Mouse (Mus musculus) neural tube, embryonic 11.5 days (tissue): ENCODE data around the gene Chaf1b. TPM values are rescaled to one million over a fixed set of nuclear protein-coding genes. Genes with fewer than 3 reads are reported as not detected.

Experiments
- ATAC-seq: fragments of 200-750 bp; cut with Nextera tagmentation; 2 replicates; pipeline ENCODE4 v1.8.0; 2017; ENCODE audit warnings: moderate number of reproducible peaks, mild to moderate bottlenecking, moderate TSS enrichment, moderate library complexity; ENCODE audit not compliant: insufficient read depth, low FRiP score, low TSS enrichment
- DNase-seq: peaks from one replicate; pipeline ENCODE4 v3.0.0-alpha.2; 2015; ENCODE audit warnings: low spot score
- H3K27ac ChIP-seq: fragments of 300-500 bp; sonication (generic); 2 replicates; pipeline ENCODE4 v1.5.1; 2014; ENCODE audit warnings: low read depth, mild to moderate bottlenecking, low read length
- H3K27me3 ChIP-seq: fragments of 300-500 bp; sonication (generic); 2 replicates; pipeline ENCODE4 v1.6.1; 2014; ENCODE audit warnings: mild to moderate bottlenecking, low read length, mixed read lengths; ENCODE audit not compliant: control insufficient read depth, insufficient read depth
- H3K36me3 ChIP-seq: fragments of 300-500 bp; sonication (generic); 2 replicates; pipeline ENCODE4 v1.6.1; 2014; ENCODE audit warnings: mild to moderate bottlenecking, low read length, moderate library complexity, mixed read lengths; ENCODE audit not compliant: control insufficient read depth, insufficient read depth
- H3K4me1 ChIP-seq: fragments of 300-500 bp; sonication (generic); 2 replicates; pipeline ENCODE4 v1.6.1; 2014; ENCODE audit warnings: low read length, mixed read lengths; ENCODE audit not compliant: control insufficient read depth, insufficient read depth
- H3K4me2 ChIP-seq: fragments of 300-500 bp; sonication (generic); 2 replicates; pipeline ENCODE4 v1.6.1; 2014; ENCODE audit warnings: low read depth, mild to moderate bottlenecking, moderate library complexity
- H3K4me3 ChIP-seq: fragments of 300-500 bp; sonication (generic); 2 replicates; pipeline ENCODE4 v1.5.1; 2014; ENCODE audit warnings: low read depth, low read length
- H3K9ac ChIP-seq: fragments of 300-500 bp; sonication (generic); 2 replicates; pipeline ENCODE4 v1.6.1; 2014; ENCODE audit warnings: mild to moderate bottlenecking, low read length
- H3K9me3 ChIP-seq: fragments of 300-500 bp; sonication (generic); 2 replicates; pipeline ENCODE4 v1.6.1; 2016; ENCODE audit warnings: low read length; ENCODE audit not compliant: control insufficient read depth
- WGBS: fragments of 180-500 bp; shearing (Covaris S2); extraction: QIAGEN DNeasy Blood & Tissue Kit; methylation state at CpG from one replicate; pipeline ENCODE4 v1.1.7; 2014; 5-methylcytosine and 5-hydroxymethylcytosine counted together
- polyA plus RNA-seq: library from polyadenylated mRNA; unstranded; fragments of >200 nt; fragmentation: Nextera tagmentation; extraction: Ambion mirVana; gene quantifications from 2 replicates; pipeline ENCODE4 v1.2.1, GENCODE M21; 2014

Chaf1b gene
- polyA plus RNA-seq, 1 experiment from 2014 or later = 87.2 TPM

DNA sequence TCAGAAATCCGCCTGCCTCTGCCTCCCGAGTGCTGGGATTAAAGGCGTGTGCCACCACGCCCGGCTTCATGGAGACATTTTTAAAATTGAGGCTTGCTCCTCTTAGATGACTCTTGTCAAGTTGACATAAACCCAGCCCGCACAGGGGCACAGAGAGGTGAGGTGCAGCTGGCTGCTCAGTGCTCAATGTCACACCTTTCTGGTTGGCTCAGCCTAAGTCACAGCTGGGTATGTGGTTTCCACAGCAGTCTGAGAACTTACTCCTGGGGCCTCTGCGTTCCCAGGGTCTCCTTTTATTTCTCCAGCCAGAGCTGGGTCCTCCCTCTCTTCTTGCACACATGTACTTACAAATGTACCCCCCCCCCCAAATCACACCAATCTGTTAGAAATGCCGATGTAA is 24.5 kb downstream of the Chaf1b start:
- 93% methylated on average over 8 of the region's 8 CpGs for WGBS
- no peaks in the 10 kb centered on the region for H3K27me3 ChIP-seq
- H3K4me1 ChIP-seq = no peaks in the 10 kb centered on the region
- H3K9ac ChIP-seq = no peak overlapping the region
- no peaks in the 10 kb centered on the region for H3K9me3 ChIP-seq
- no peak overlapping the region for H3K27ac ChIP-seq
- DNase-seq = no peak
- ATAC-seq = no peak
- no peak overlapping the region for H3K4me3 ChIP-seq
- H3K4me2 ChIP-seq = no peak overlapping the region
- H3K36me3 ChIP-seq = no peaks in the 10 kb centered on the region

DNA sequence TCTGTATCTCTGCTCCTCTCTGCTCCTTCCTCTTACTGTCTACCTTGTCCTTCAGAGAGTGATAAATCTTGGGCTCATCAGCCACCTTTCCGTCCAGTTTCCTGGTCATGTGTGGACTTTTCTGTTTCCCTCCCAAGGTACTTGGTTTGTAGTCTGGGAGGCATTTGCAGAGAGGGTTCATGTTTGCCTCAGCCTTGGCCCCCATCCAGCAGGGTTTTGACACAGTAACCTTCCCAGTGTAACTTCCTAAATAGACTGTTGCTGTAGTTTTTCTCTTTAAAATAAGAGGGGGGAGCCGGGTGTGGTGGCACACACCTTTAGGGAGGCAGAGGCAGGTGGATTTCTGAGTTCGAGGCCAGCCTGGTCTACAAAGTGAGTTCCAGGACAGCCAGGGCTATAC is 26.2 kb downstream of the Chaf1b start:
- ATAC-seq (no peak), DNase-seq (no peak)
- H3K9ac ChIP-seq = no peak overlapping the region
- no peak overlapping the region for H3K4me3 ChIP-seq
- H3K27ac ChIP-seq = no peak overlapping the region
- H3K27me3 ChIP-seq = no peaks in the 10 kb centered on the region
- no peaks in the 10 kb centered on the region for H3K36me3 ChIP-seq
- no peaks in the 10 kb centered on the region for H3K4me1 ChIP-seq
- WGBS = 97% methylated on average over 3 of the region's 3 CpGs
- no peak overlapping the region for H3K4me2 ChIP-seq
- H3K9me3 ChIP-seq = no peaks in the 10 kb centered on the region

DNA sequence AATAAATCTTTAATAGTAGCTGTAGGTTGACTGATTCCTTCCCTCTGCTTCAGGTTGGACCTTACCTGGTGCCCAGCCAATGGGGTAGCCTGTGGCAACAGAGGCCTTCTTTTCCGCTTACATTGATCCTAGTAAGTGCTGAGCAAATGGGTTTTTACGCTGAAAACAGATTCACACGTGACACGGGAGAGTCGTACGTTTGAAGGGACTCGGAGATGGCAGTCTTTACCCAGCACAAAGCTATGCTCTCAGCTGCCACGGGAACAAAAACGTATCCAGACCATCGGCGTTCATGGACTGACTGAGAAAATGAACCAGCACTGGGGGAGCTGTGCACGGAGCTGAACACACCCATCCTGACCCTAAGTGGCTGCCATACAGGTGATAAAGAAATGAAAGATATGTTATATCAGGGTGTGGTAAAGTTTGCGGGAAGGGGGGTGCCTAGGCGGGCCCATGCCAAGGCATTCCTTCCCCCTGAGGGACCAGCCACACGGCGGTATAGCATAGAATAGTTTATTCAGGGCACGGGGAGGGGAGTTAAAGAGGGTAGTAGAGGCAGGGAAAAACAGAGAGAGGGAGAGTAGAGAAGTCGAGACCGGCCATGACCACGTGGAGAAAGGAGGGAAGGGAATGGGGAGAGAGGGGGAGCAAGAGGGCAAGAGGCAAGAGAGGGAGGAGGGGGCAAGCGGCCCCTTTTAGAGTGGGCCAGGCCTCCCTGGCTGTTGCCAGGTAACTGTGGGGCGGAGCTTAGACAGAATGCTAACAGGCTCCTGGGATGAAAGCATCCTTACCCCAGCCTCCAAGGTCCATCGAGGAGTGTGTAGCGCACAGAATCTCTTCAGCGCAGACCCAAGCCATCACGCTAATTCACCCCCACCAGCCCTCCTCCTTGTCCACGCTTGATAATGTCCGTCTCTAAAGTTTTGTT is 27.3 kb downstream of the Chaf1b start:
- Histone ChIP-seq H3K27me3 (no peaks in the 10 kb centered on the region), H3K36me3 (no peaks in the 10 kb centered on the region), H3K9ac (no peak overlapping the region), H3K27ac (no peak overlapping the region), H3K4me1 (no peaks in the 10 kb centered on the region), H3K4me3 (no peak overlapping the region), H3K4me2 (no peak overlapping the region), H3K9me3 (no peaks in the 10 kb centered on the region)
- WGBS = 73% methylated on average over 28 of the region's 28 CpGs
- DNase-seq = no peak
- ATAC-seq = no peak

DNA sequence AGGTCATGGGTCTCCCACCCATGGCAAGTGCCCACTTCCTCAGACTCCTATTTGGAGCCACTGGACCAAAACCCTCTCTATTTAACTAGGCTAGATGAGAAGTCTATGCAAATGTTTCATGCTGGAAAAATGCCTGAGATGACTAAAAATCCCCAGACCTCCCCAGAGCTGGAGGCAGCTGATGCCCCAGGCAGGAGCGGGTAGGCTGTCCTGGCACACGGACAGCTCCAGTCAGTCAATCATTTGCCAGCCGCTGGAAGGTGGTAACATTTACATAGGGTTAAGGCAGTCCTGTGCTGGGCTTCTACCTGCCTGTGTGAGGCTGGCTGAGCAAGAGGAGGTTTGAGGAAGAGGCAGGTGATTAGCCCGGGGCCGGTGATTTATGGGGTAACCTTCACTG is 28.5 kb downstream of the Chaf1b start:
- Histone ChIP-seq H3K4me1 (no peaks in the 10 kb centered on the region), H3K36me3 (no peaks in the 10 kb centered on the region), H3K9ac (no peak overlapping the region), H3K27me3 (no peaks in the 10 kb centered on the region), H3K4me3 (no peak overlapping the region), H3K9me3 (no peaks in the 10 kb centered on the region), H3K27ac (no peak overlapping the region), H3K4me2 (no peak overlapping the region)
- no peak for DNase-seq
- ATAC-seq = no peak
- 73% methylated on average over 5 of the region's 5 CpGs for WGBS

DNA sequence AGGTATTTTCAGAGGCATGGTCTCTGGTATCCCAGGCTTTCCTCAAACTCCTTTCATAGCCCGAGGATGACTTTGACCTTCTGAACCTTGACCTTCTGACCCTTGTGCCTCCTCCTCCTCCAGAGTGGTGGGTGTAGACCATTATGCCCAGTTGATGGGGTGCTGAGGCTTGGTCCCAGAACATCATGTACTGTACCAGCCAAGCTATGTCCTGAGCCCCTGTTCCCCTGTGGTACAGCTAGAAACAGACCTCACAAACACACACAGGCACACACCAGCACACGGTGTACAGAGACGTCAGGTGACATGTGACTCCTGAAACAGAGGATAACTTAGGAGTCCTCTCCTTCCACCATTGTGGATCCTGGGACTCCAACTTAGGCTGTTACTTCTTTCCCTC is 29.1 kb downstream of the Chaf1b start:
- no peak for ATAC-seq
- WGBS = 74% methylated on average over 3 of the region's 3 CpGs
- no peaks in the 10 kb centered on the region for H3K9me3 ChIP-seq
- no peak for DNase-seq
- no peaks in the 10 kb centered on the region for H3K36me3 ChIP-seq
- no peak overlapping the region for H3K9ac ChIP-seq
- H3K4me2 ChIP-seq = no peak overlapping the region
- no peaks in the 10 kb centered on the region for H3K4me1 ChIP-seq
- no peak overlapping the region for H3K27ac ChIP-seq
- H3K27me3 ChIP-seq = no peaks in the 10 kb centered on the region
- no peak overlapping the region for H3K4me3 ChIP-seq

DNA sequence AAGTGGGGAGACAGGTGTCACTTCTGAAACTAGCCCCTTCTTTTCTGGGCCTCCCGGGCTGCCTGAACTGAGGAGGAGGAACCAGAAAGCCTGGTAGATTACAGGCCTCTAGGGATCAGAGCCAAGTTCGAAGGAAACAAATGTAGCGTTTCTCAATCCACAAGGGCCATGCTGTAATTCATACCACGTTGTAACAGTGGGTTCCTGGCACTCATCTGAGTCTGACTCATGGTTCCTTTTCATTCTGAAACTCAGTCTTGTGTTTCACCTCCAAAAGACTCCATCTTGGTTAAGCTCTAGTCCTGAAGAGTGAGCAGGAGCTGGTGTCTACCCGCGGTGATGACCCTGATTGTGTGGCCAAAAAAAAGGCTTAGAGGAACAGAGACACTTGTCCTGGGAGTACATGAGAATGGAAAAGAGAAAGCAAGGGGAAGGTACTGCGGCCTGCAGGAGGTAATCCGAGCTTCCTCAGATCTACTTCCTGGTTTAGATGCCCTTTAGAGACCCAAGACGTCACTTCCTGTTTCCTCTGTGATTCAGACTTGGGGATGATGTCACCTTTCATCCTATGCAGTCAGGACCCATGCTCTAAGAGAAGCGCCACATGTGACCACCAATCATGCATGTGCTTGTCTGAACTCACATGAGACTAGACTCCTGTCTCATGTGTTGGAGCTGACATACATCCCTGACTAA is 30.3 kb downstream of the Chaf1b start:
- Histone ChIP-seq H3K4me3 (no peak overlapping the region), H3K9ac (no peak overlapping the region), H3K27ac (no peak overlapping the region), H3K9me3 (no peaks in the 10 kb centered on the region), H3K4me1 (no peaks in the 10 kb centered on the region), H3K27me3 (no peaks in the 10 kb centered on the region), H3K4me2 (no peak overlapping the region), H3K36me3 (no peaks in the 10 kb centered on the region)
- no peak for DNase-seq
- 82% methylated on average over 10 of the region's 10 CpGs for WGBS
- ATAC-seq = no peak

DNA sequence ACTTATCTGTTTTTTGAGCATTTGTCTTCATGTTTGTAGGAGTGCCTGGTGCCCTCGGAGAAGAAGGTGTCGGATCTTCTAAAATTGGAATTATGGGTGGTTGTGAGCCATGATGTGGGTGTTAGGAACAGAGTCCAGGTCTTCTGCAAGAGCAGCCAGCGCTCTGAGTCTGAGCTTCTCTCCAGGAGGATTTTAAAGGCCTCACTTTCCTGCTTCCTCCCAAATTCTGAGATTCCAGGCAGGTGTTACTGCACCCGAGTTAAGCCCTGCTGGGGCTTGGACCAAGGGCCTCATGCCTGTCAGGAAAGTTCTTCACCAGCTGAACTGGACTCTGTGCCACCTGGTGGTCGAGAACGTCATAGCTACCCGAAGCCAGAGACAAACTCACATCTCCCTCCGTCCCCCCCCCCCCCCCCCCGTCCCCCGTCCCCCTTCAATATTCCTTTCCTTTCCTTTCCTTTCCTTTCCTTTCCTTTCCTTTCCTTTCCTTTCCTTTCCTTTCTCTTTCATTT is 31.7 kb downstream of the Chaf1b start:
- 35% methylated on average over 10 of the region's 10 CpGs for WGBS
- no peaks in the 10 kb centered on the region for H3K4me1 ChIP-seq
- DNase-seq = no peak
- no peak overlapping the region for H3K27ac ChIP-seq
- no peak overlapping the region for H3K4me3 ChIP-seq
- H3K4me2 ChIP-seq = no peak overlapping the region
- H3K9me3 ChIP-seq = no peaks in the 10 kb centered on the region
- no peaks in the 10 kb centered on the region for H3K27me3 ChIP-seq
- ATAC-seq = no peak
- H3K9ac ChIP-seq = no peak overlapping the region
- no peaks in the 10 kb centered on the region for H3K36me3 ChIP-seq

DNA sequence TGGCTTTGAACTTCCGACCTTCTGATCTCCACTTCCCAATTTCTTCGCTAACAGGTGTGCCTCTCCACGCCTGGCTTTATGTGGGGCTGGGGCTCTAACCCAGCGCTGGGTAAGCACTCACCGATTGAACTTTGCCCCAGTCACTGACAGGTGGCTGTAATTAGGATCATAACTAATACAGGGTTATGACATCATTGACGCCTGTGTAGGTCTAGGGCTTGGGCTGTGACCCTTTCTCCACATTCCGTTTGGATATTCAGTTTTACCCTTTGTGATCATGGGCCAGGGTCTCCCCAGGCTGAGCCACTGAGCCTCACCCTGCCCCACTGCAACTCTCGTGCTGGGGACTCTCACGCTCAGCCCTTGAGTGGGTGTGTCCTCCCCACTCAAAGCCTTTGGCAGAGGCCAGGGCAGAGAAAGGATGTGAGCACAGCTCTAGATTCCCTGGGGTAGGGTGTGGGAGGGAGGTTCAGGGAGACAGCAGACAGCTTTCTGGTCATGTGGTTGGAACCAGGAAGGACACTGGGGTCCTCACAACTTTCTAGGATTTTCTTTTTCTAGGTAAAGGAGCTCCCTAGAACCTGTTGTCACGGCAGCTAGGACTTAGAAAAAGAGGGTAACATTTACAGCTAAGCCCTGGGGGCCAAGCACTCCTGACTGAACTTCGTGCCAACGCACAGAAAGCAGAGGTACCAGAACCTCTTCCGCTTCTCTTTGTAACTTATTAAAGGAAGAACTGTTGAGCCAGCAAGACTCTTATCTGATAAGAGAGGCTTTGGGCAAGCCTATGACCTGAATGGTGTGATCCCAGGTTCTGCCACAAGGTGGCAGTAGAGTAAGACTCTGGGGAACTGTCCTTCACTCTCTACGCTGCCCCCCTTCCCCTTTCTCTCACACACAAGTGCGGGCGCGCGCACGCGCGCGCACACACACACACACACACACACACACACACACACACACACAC is 34.3 kb downstream of the Chaf1b start:
- Histone ChIP-seq H3K27me3 (no peaks in the 10 kb centered on the region), H3K9ac (no peak overlapping the region; the same call in 1 of the 2 replicates), H3K27ac (no peak overlapping the region), H3K36me3 (no peaks in the 10 kb centered on the region), H3K4me1 (no peaks in the 10 kb centered on the region), H3K9me3 (no peaks in the 10 kb centered on the region), H3K4me2 (peak overlapping the region; percentile 22; the same call in 1 of the 2 replicates), H3K4me3 (no peak overlapping the region)
- DNase-seq = peak; percentile 85
- WGBS = 41% methylated on average over 21 of the region's 22 CpGs
- ATAC-seq = peak; percentile 35
